Mouse (Mus musculus) liver, adult 2 months (tissue): Measurements from ENCODE around the gene Tnk1. TPM values are rescaled to one million over a fixed set of nuclear protein-coding genes. Genes with fewer than 3 reads are reported as not detected.

Experiments used
- DNase-seq: peaks from one replicate; pipeline ENCODE4 v3.0.0-alpha.2; 2011; ENCODE audit warnings: low read depth, low spot score; ENCODE audit errors: extremely low read depth
- H3K27ac ChIP-seq: fragments of 200-500 bp; replicated peaks from 2 replicates; pipeline ENCODE4 v1.5.1; 2012; ENCODE audit warnings: low read depth, mild to moderate bottlenecking, control low read depth, inconsistent platforms, low read length; ENCODE audit not compliant: insufficient read depth
- H3K27me3 ChIP-seq: fragments of 200-500 bp; 2 replicates; pipeline ENCODE4 v1.6.1; 2012; ENCODE audit warnings: mild to moderate bottlenecking, moderate library complexity, low read length, inconsistent platforms; ENCODE audit not compliant: control insufficient read depth, insufficient read depth
- H3K36me3 ChIP-seq: fragments of 200-500 bp; 2 replicates; pipeline ENCODE4 v1.6.1; 2012; ENCODE audit warnings: low read length, inconsistent platforms; ENCODE audit not compliant: control insufficient read depth, insufficient read depth
- H3K4me1 ChIP-seq: fragments of 200-500 bp; 2 replicates; pipeline ENCODE4 v1.6.1; 2011; ENCODE audit warnings: low read length; ENCODE audit not compliant: control insufficient read depth, insufficient read depth
- H3K4me3 ChIP-seq: fragments of 200-500 bp; 2 replicates; pipeline ENCODE4 v1.5.1; 2011; ENCODE audit warnings: low read depth, mild to moderate bottlenecking, control low read depth, low read length, moderate library complexity; ENCODE audit not compliant: insufficient read depth
- H3K79me2 ChIP-seq: fragments of 200-500 bp; 2 replicates; pipeline ENCODE4 v1.6.1; 2012; ENCODE audit warnings: inconsistent platforms, mild to moderate bottlenecking, low read length, moderate library complexity; ENCODE audit not compliant: control insufficient read depth, insufficient read depth
- H3K9ac ChIP-seq: fragments of 200-500 bp; 2 replicates; pipeline ENCODE4 v1.6.1; 2012; ENCODE audit warnings: low read depth, mild to moderate bottlenecking, control low read depth, inconsistent platforms, low read length
- CTCF ChIP-seq: fragments of 200-500 bp; IDR thresholded peaks from 2 replicates; pipeline ENCODE4 v1.5.1; 2011; ENCODE audit warnings: low read depth, low read length, control low read depth
- POLR2A ChIP-seq: fragments of 200-500 bp; IDR thresholded peaks from 2 replicates; pipeline ENCODE4 v1.6.1; 2011; ENCODE audit warnings: low read length, control low read depth; ENCODE audit not compliant: insufficient read depth; ENCODE audit errors: extremely low read depth
- WGBS: fragments of 180-500 bp; shearing (Covaris S2); methylation state at CpG from one replicate; pipeline ENCODE4 v1.1.7; 2018; 5-methylcytosine and 5-hydroxymethylcytosine counted together
- polyA plus RNA-seq: library from polyadenylated mRNA; depleted of rRNA; stranded (reverse); fragments of >200 nt; gene quantifications from 2 replicates; pipeline ENCODE4 v1.2.3, GENCODE M21; 2012
- total RNA-seq: library from RNA; depleted of rRNA; stranded (reverse); fragments of >200 nt; gene quantifications from 2 replicates; pipeline ENCODE4 v1.2.3, GENCODE M21; 2014

The Tnk1 gene
- total and polyA plus RNA-seq, 2 experiments, result 0.17 to 0.18 TPM

GRCm38 (mm10) chr11:69846738-69847688 lies 11.5 kb downstream of the Tnk1 start:
- TF ChIP-seq CTCF (no peak), POLR2A (no peak)
- peak overlapping the region; percentile 64 for H3K9ac ChIP-seq
- no peaks in the 10 kb centered on the region for H3K27me3 ChIP-seq
- H3K4me3 ChIP-seq, result peak overlapping the region; percentile 66
- no peaks in the 10 kb centered on the region; the same call in 1 of the 2 replicates for H3K36me3 ChIP-seq
- no peaks in the 10 kb centered on the region for H3K79me2 ChIP-seq
- DNase-seq, result no peak
- WGBS, result 21% methylated on average over 37 of the region's 37 CpGs
- H3K27ac ChIP-seq, result peak overlapping the region; percentile 22
- peaks cover 8% of the 10 kb centered on the region for H3K4me1 ChIP-seq

GRCm38 (mm10) chr11:69846198-69846680 lies 12.3 kb downstream of the Tnk1 start, which contains the start of gene Plscr3:
TSS of gene Plscr3 (plus strand) at chr11:69846376.
- no peaks in the 10 kb centered on the region for H3K79me2 ChIP-seq
- H3K36me3 ChIP-seq, result no peaks in the 10 kb centered on the region; the same call in 1 of the 2 replicates
- peak; percentile 89 for DNase-seq
- H3K4me1 ChIP-seq, result peaks cover 8% of the 10 kb centered on the region
- TF ChIP-seq CTCF, result no peak
- peak; percentile 96 for TF ChIP-seq POLR2A
- H3K9ac ChIP-seq, result peak within 1 kb of the TSS; percentile 79
- H3K27ac ChIP-seq, result peak within 1 kb of the TSS; percentile 89
- under 1% methylated on average over 38 of the region's 38 CpGs for WGBS
- H3K27me3 ChIP-seq, result no peaks in the 10 kb centered on the region
- H3K4me3 ChIP-seq, result peak within 1 kb of the TSS; percentile 66

DNA sequence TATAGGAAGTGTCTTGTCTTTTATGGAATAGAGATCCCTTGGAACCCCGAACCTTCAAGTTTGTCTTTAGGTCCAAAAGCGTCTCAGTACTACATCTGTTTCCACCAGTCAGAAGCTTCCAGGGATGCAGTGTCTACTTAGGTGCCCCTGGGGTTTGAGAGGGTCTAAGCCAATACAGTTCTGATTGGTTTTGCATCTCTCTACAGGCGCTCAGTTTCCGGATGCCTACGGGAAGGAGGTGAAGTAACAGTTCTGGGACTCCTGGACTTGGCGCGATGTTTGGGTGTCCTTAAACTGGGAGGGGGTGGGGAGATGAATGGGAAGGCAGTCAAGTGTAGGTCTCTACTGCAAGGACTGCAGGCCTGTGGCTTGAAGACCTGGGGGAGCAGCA lies 19.8 kb downstream of the Tnk1 start:
- TF ChIP-seq POLR2A, result no peak
- TF ChIP-seq CTCF, result no peak
- Histone ChIP-seq H3K4me3 (peak overlapping the region; percentile 94), H3K9ac (peak overlapping the region; percentile 90), H3K4me1 (peaks cover 2% of the 10 kb centered on the region), H3K36me3 (no peaks in the 10 kb centered on the region), H3K27ac (peak overlapping the region; percentile 94), H3K27me3 (0 out of 2 replicates have a peak, but pooled peaks cover 3% of the 10 kb centered on the region), H3K79me2 (no peaks in the 10 kb centered on the region)
- under 1% methylated on average over 7 of the region's 7 CpGs for WGBS
- DNase-seq, result peak; percentile 56

DNA sequence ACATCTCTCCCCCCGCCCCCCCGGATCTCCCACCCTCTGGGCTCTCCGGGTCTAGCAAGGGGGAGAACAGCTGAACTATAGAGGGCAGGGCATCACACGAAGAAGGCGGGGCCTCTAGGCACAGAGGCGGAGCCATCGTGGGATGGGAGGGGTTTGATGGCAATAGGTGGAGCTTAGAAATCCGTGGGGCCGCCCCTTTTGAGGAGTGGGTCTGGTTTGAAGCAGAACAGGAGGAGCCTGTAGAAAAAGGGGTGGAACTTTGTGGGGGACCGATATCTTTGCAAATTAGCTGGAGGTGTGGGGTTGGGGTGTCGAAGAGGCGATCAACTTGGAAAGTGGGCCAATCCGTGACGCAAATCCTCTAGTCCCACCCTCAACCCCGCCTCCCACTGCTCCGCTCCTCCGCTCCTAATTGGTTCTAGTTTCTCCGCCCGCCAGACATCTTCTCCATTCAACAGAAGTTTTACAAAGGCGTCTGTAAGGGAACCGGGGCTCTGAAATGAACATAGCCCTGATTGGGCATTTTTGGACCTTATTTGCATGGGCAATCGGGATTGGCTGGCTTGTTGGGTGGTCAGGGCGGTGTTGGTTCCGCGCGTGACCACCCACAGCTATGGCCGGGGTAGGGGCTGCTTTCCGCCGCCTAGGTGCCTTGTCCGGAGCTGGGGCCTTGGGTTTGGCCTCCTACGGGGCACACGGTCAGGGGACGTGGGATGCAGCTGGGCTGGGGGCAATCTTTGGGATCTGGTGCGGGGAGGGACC lies 20.4 kb downstream of the Tnk1 start, which contains the start of gene Tmem256:
Gene Tmem256, plus strand, starts transcription at position 563 of the 762 bp plus-strand sequence.
- DNase-seq, result peak; percentile 97
- H3K36me3 ChIP-seq, result no peaks in the 10 kb centered on the region
- peak within 1 kb of the TSS; percentile 94 for H3K27ac ChIP-seq
- H3K79me2 ChIP-seq, result no peaks in the 10 kb centered on the region
- H3K9ac ChIP-seq, result peak within 1 kb of the TSS; percentile 90
- no peak for TF ChIP-seq CTCF
- peak; percentile 89 for TF ChIP-seq POLR2A
- peak within 1 kb of the TSS; percentile 94 for H3K4me3 ChIP-seq
- WGBS, result under 1% methylated on average over 34 of the region's 34 CpGs
- 0 out of 2 replicates have a peak, but pooled peaks cover 3% of the 10 kb centered on the region for H3K27me3 ChIP-seq
- peaks cover 2% of the 10 kb centered on the region for H3K4me1 ChIP-seq

DNA sequence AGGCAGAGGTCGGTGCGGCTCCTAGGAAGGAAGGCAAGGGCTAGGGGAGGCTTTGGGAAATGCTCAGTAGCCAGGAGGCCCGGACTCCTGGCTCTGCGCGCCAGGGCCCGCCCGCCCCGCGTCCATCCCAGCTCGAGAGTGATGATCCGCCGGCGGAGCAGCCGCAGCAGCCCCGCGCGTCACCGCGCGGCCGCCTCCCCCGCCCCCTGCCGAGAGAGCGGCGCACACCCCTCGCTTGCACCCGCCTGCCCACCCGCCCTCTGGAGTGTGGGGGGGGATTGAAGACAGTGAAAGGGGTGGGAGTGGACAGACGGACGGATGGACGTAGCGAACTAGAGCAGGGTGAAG lies 21.0 kb downstream of the Tnk1 start, which contains the start of gene Nlgn2:
Gene Nlgn2, minus strand, starts transcription at position 181 of the 348 bp plus-strand sequence.
- H3K4me3 ChIP-seq, result peak within 1 kb of the TSS; percentile 94
- no peaks in the 10 kb centered on the region for H3K79me2 ChIP-seq
- WGBS, result 0% methylated on average over 29 of the region's 32 CpGs
- peaks cover 2% of the 10 kb centered on the region for H3K4me1 ChIP-seq
- peak within 1 kb of the TSS; percentile 90 for H3K9ac ChIP-seq
- no peaks in the 10 kb centered on the region for H3K36me3 ChIP-seq
- DNase-seq, result no peak
- peak within 1 kb of the TSS; percentile 94 for H3K27ac ChIP-seq
- 0 out of 2 replicates have a peak, but pooled peaks cover 3% of the 10 kb centered on the region for H3K27me3 ChIP-seq
- TF ChIP-seq POLR2A (0 out of 2 replicates have a peak, but pooled peaks have one; percentile 19), CTCF (no peak)
